Mouse (Mus musculus) heart, embryonic 14.5 days (tissue): Measurements from ENCODE around the gene Paics. TPM values are rescaled to one million over a fixed set of nuclear protein-coding genes. Genes with fewer than 3 reads are reported as not detected.

Source experiments
- ATAC-seq: fragments of 200-750 bp; cut with Nextera tagmentation; 2 replicates; pipeline ENCODE4 v1.8.0; 2017; ENCODE audit warnings: low read depth, moderate TSS enrichment; ENCODE audit not compliant: insufficient number of reproducible peaks, insufficient read depth, low FRiP score
- H3K27ac ChIP-seq, 2 experiments: fragments of 200-500 bp in 1 of 2; fragments of 300-500 bp in 1 of 2; sonication (generic) in 1 of 2; replicated peaks in 1 of 2; 2 replicates each; pipeline ENCODE4 v1.5.1; 2012 to 2014; ENCODE audit warnings: low read depth in 2 of 2, low read length in 2 of 2, control low read depth in 1 of 2, mild to moderate bottlenecking in 1 of 2, mixed read lengths in 1 of 2; ENCODE audit not compliant: control insufficient read depth in 1 of 2, insufficient read depth in 1 of 2
- H3K27me3 ChIP-seq: fragments of 300-500 bp; sonication (generic); 2 replicates; pipeline ENCODE4 v1.6.1; 2014; ENCODE audit warnings: mild to moderate bottlenecking, low read length, control low read depth; ENCODE audit not compliant: control insufficient read depth, insufficient read depth
- H3K36me3 ChIP-seq: fragments of 300-500 bp; sonication (generic); 2 replicates; pipeline ENCODE4 v1.6.1; 2014; ENCODE audit warnings: mild to moderate bottlenecking, control low read depth, low read length, mixed read lengths; ENCODE audit not compliant: control insufficient read depth, insufficient read depth
- H3K4me1 ChIP-seq, 2 experiments: fragments of 200-500 bp in 1 of 2; fragments of 300-500 bp in 1 of 2; sonication (generic) in 1 of 2; 2 replicates each; pipeline ENCODE4 v1.6.1; 2012 to 2014; ENCODE audit warnings: low read length in 2 of 2, control low read depth in 1 of 2, mixed read lengths in 1 of 2; ENCODE audit not compliant: control insufficient read depth in 2 of 2, insufficient read depth in 2 of 2
- H3K4me2 ChIP-seq: fragments of 300-500 bp; sonication (generic); 2 replicates; pipeline ENCODE4 v1.6.1; 2014; ENCODE audit warnings: mild to moderate bottlenecking, low read length
- H3K4me3 ChIP-seq, 2 experiments: fragments of 200-500 bp in 1 of 2; fragments of 300-500 bp in 1 of 2; sonication (generic) in 1 of 2; 2 replicates each; pipeline ENCODE4 v1.5.1; 2012 to 2014; ENCODE audit warnings: low read length in 2 of 2, mild to moderate bottlenecking in 2 of 2, control low read depth in 1 of 2, low read depth in 1 of 2, moderate library complexity in 1 of 2; ENCODE audit not compliant: control insufficient read depth in 1 of 2, insufficient read depth in 1 of 2
- H3K9ac ChIP-seq: fragments of 300-500 bp; sonication (generic); 2 replicates; pipeline ENCODE4 v1.6.1; 2014; ENCODE audit warnings: mild to moderate bottlenecking, low read length
- H3K9me3 ChIP-seq: fragments of 300-500 bp; sonication (generic); 2 replicates; pipeline ENCODE4 v1.6.1; 2016; ENCODE audit warnings: low read length, control low read depth; ENCODE audit not compliant: control insufficient read depth
- WGBS: fragments of 180-500 bp; shearing (Covaris S2); extraction: QIAGEN DNeasy Blood & Tissue Kit; methylation state at CpG from one replicate; pipeline ENCODE4 v1.1.7; 2014; 5-methylcytosine and 5-hydroxymethylcytosine counted together
- polyA plus RNA-seq: library from polyadenylated mRNA; unstranded; fragments of >200 nt; fragmentation: Nextera tagmentation; extraction: Ambion mirVana; gene quantifications from 2 replicates; pipeline ENCODE4 v1.2.1, GENCODE M21; 2014

Gene Paics
- polyA plus RNA-seq, 1 experiment from 2014 or later, result 231 TPM

GRCm38 (mm10) chr5:76984015-76984414 lies 32.9 kb downstream of the Paics start:
- Histone ChIP-seq H3K9ac (no peak overlapping the region), H3K36me3 (peaks cover 96% of the 10 kb centered on the region), H3K27ac (no peak overlapping the region), H3K4me1 (no peaks in the 10 kb centered on the region), H3K4me3 (no peak overlapping the region), H3K4me2 (no peak overlapping the region), H3K9me3 (no peaks in the 10 kb centered on the region), H3K27me3 (no peaks in the 10 kb centered on the region)
- ATAC-seq, result no peak
- WGBS, result 91% methylated on average over 11 of the region's 11 CpGs

- Histone ChIP-seq H3K27ac (no peak overlapping the region), H3K9me3 (no peaks in the 10 kb centered on the region), H3K36me3 (peaks cover 94% of the 10 kb centered on the region), H3K27me3 (no peaks in the 10 kb centered on the region), H3K4me3 (no peak overlapping the region), H3K9ac (no peak overlapping the region), H3K4me2 (no peak overlapping the region), H3K4me1 (no peaks in the 10 kb centered on the region)
- WGBS, result 95% methylated on average over 3 of the region's 3 CpGs
- ATAC-seq, result no peak
Observed at GRCm38 (mm10) chr5:76990789-76991188, 39.7 kb downstream of the Paics start.

- Histone ChIP-seq H3K4me3 (no peak overlapping the region), H3K27me3 (no peaks in the 10 kb centered on the region), H3K4me2 (no peak overlapping the region), H3K27ac (no peak overlapping the region), H3K9ac (no peak overlapping the region), H3K9me3 (no peaks in the 10 kb centered on the region), H3K36me3 (peaks cover 97% of the 10 kb centered on the region), H3K4me1 (no peaks in the 10 kb centered on the region)
- no peak for ATAC-seq
- WGBS, result 94% methylated on average over 5 of the region's 5 CpGs
Observed at GRCm38 (mm10) chr5:76993174-76993814, 42.2 kb downstream of the Paics start.

GRCm38 (mm10) chr5:76998416-76998815 lies 47.3 kb downstream of the Paics start:
- Histone ChIP-seq H3K9me3 (no peaks in the 10 kb centered on the region), H3K4me2 (no peak overlapping the region), H3K36me3 (peaks cover 75% of the 10 kb centered on the region), H3K27ac (no peak overlapping the region), H3K4me3 (no peak overlapping the region), H3K9ac (no peak overlapping the region), H3K27me3 (no peaks in the 10 kb centered on the region), H3K4me1 (no peaks in the 10 kb centered on the region)
- 43% methylated on average over 5 of the region's 5 CpGs for WGBS
- ATAC-seq, result no peak

GRCm38 (mm10) chr5:77001192-77001591 lies 50.1 kb downstream of the Paics start:
- Histone ChIP-seq H3K27me3 (no peaks in the 10 kb centered on the region), H3K9me3 (no peaks in the 10 kb centered on the region), H3K4me2 (no peak overlapping the region), H3K27ac (no peak overlapping the region), H3K4me1 (no peaks in the 10 kb centered on the region), H3K9ac (no peak overlapping the region), H3K4me3 (no peak overlapping the region), H3K36me3 (peaks cover 47% of the 10 kb centered on the region)
- 93% methylated on average over 17 of the region's 17 CpGs for WGBS
- no peak for ATAC-seq

- ATAC-seq, result no peak
- peaks cover 17% of the 10 kb centered on the region for H3K36me3 ChIP-seq
- WGBS, result 96% methylated on average over 6 of the region's 6 CpGs
Observed at GRCm38 (mm10) chr5:77004051-77004821, 53.1 kb downstream of the Paics start, which contains the start of gene Arl9. TSS of gene Arl9 (plus strand) at chr5:77004055.

GRCm38 (mm10) chr5:77010352-77010751 lies 59.2 kb downstream of the Paics start:
- Histone ChIP-seq H3K27ac (no peak overlapping the region), H3K9ac (no peak overlapping the region), H3K36me3 (no peaks in the 10 kb centered on the region), H3K4me2 (no peak overlapping the region), H3K4me3 (no peak overlapping the region), H3K27me3 (no peaks in the 10 kb centered on the region), H3K4me1 (no peaks in the 10 kb centered on the region), H3K9me3 (no peaks in the 10 kb centered on the region)
- 67% methylated on average over 9 of the region's 9 CpGs for WGBS
- no peak for ATAC-seq

More at GRCm38 (mm10) chr5:77004051-77004821, 53.1 kb downstream of the Paics start, which contains the start of gene Arl9:
- H3K27ac ChIP-seq, result no peak within 1 kb of the TSS
- H3K4me2 ChIP-seq, result no peak within 1 kb of the TSS
- H3K4me1 ChIP-seq, result no peaks in the 10 kb centered on the region
- no peak within 1 kb of the TSS for H3K4me3 ChIP-seq
- H3K9ac ChIP-seq, result no peak within 1 kb of the TSS
- no peaks in the 10 kb centered on the region for H3K9me3 ChIP-seq
- H3K27me3 ChIP-seq, result no peaks in the 10 kb centered on the region
